Mouse (Mus musculus) brown adipose tissue, adult 24 weeks (tissue): ENCODE data around the gene Kcne1l. TPM values are rescaled to one million over a fixed set of nuclear protein-coding genes. Genes with fewer than 3 reads are reported as not detected.

Experiments
- polyA plus RNA-seq: library from polyadenylated mRNA; stranded (reverse); fragments of >200 nt; gene quantifications from 2 replicates; pipeline ENCODE4 v1.2.4, GENCODE M21; 2012; ENCODE audit not compliant: missing spikeins, insufficient read depth, insufficient read length

The Kcne1l gene
- polyA plus RNA-seq, 1 experiment, result 0.67 TPM

Other genes starting within 250 kb of the Kcne1l start
- gene Gucy2f, start 109.4 kb downstream of the Kcne1l start, polyA plus RNA-seq, result not detected in 2 replicates
- gene Nxt2, start 79.5 kb downstream of the Kcne1l start, polyA plus RNA-seq, result 23.0 and 24.8 TPM in 2 replicates
- 14.0 and 15.8 TPM in 2 replicates for gene Acsl4, start 84.2 kb upstream of the Kcne1l start, polyA plus RNA-seq